Mouse (Mus musculus): Measurements from ENCODE around the gene Mafg. TPM values are rescaled to one million over a fixed set of nuclear protein-coding genes. Genes with fewer than 3 reads are reported as not detected.

Mafg gene
- polyA plus RNA-seq, 1 experiment from 2014 or later, result 29.9 TPM

- Histone ChIP-seq H3K27ac (0 out of 2 replicates have a peak overlapping the region, but pooled peaks have one; percentile 23), H3K9ac (replicated peaks) (0 out of 2 replicates have a peak overlapping the region, but pooled peaks have one; percentile 48), H3K9me3 (no peaks in the 10 kb centered on the region), H3K4me3 (replicated peaks) (no peak overlapping the region), H3K36me3 (peaks cover 34% of the 10 kb centered on the region), H3K27me3 (no peaks in the 10 kb centered on the region), H3K4me2 (peak overlapping the region; percentile 21; the same call in 1 of the 2 replicates), H3K4me1 (replicated peaks) (peaks cover 34% of the 10 kb centered on the region)
- 82% methylated on average over 23 of the region's 23 CpGs for WGBS
- ATAC-seq (ENCODE audit: insufficient number of reproducible peaks, insufficient read depth, low FRiP score, low TSS enrichment, low read depth), result no peak
Measured at GRCm38 (mm10) chr11:120629341-120629730, 4.1 kb downstream of the Mafg start.

- Histone ChIP-seq H3K36me3 (peaks cover 34% of the 10 kb centered on the region), H3K4me3 (replicated peaks) (no peak overlapping the region), H3K27me3 (no peaks in the 10 kb centered on the region), H3K4me1 (replicated peaks) (peaks cover 39% of the 10 kb centered on the region), H3K4me2 (0 out of 2 replicates have a peak overlapping the region, but pooled peaks have one; percentile 21), H3K9me3 (no peaks in the 10 kb centered on the region), H3K9ac (replicated peaks) (no peak overlapping the region), H3K27ac (no peak overlapping the region)
- no peak for ATAC-seq (ENCODE audit: insufficient number of reproducible peaks, insufficient read depth, low FRiP score, low TSS enrichment, low read depth)
- 94% methylated on average over 23 of the region's 23 CpGs for WGBS
Measured at GRCm38 (mm10) chr11:120628601-120629340, 4.6 kb downstream of the Mafg start.

DNA sequence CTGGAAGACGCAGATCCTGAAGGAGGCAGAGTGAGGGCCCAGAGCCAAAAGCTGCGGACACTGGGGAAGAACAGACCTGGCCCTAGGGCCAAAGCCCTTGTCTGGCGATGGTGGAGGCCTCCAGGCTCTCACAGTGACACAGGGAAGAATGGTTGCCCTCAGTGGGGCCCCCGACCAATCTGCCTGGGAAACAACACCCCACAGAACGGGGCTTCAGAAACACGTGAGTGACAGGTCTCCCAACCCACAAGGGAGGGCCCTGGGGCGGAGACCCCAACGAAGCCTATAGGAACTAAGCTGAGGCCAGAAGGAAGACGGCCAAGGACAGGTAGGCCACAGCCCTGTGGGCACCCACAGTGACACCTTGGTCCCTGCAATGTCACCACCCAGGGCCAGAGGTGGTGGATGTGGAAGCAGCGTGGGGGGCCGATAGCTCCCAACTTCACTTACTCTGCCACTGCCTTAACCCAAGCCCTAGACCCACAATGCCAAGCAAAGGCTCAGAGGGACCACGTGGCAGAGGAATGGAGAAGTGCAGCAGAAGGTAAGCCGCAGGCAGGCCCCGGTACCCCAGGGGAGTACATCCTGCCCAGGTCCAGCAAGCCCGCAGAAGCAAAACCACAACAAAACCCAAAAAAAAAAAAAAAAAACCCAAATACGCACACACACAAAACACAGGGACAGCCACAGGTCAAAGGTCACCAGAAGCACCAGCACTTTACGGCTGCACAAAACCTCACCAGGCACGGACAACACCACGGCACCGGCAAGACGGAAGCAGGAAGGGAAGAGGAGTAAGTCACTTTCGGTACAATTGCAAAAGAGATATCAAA is 5.7 kb downstream of the Mafg start:
- Histone ChIP-seq H3K4me2 (no peak overlapping the region), H3K9me3 (no peaks in the 10 kb centered on the region), H3K4me3 (replicated peaks) (no peak overlapping the region), H3K27me3 (no peaks in the 10 kb centered on the region), H3K4me1 (replicated peaks) (peaks cover 39% of the 10 kb centered on the region), H3K36me3 (peaks cover 38% of the 10 kb centered on the region), H3K9ac (replicated peaks) (no peak overlapping the region), H3K27ac (no peak overlapping the region)
- 81% methylated on average over 22 of the region's 22 CpGs for WGBS
- no peak for ATAC-seq (ENCODE audit: insufficient number of reproducible peaks, insufficient read depth, low FRiP score, low TSS enrichment, low read depth)

GRCm38 (mm10) chr11:120626785-120627467 is 6.5 kb downstream of the Mafg start:
- no peak overlapping the region for H3K9ac ChIP-seq (replicated peaks)
- H3K27me3 ChIP-seq, result no peaks in the 10 kb centered on the region
- H3K36me3 ChIP-seq, result peaks cover 46% of the 10 kb centered on the region
- H3K9me3 ChIP-seq, result no peaks in the 10 kb centered on the region
- H3K4me1 ChIP-seq (replicated peaks), result peaks cover 33% of the 10 kb centered on the region
- H3K4me3 ChIP-seq (replicated peaks), result no peak overlapping the region
- WGBS, result 91% methylated on average over 11 of the region's 11 CpGs
- H3K27ac ChIP-seq, result no peak overlapping the region
- no peak overlapping the region for H3K4me2 ChIP-seq
- ATAC-seq (ENCODE audit: insufficient number of reproducible peaks, insufficient read depth, low FRiP score, low TSS enrichment, low read depth), result no peak

GRCm38 (mm10) chr11:120625152-120625775 is 8.1 kb downstream of the Mafg start, which contains the start of gene Sirt7:
Gene Sirt7 (minus strand): TSS chr11:120625240.
- H3K4me3 ChIP-seq (replicated peaks), result peak within 1 kb of the TSS; percentile 98

GRCm38 (mm10) chr11:120624680-120625111 is 8.7 kb downstream of the Mafg start:
- peak overlapping the region; percentile 98 for H3K4me3 ChIP-seq (replicated peaks)
- H3K4me2 ChIP-seq, result peak overlapping the region; percentile 99
- WGBS, result under 1% methylated on average over 52 of the region's 53 CpGs
- H3K9ac ChIP-seq (replicated peaks), result peak overlapping the region; percentile 77
- H3K36me3 ChIP-seq, result peaks cover 65% of the 10 kb centered on the region
- no peaks in the 10 kb centered on the region for H3K9me3 ChIP-seq
- H3K4me1 ChIP-seq (replicated peaks), result peaks cover 12% of the 10 kb centered on the region
- peak; percentile 61; the same call in 1 of the 2 replicates for ATAC-seq (ENCODE audit: insufficient number of reproducible peaks, insufficient read depth, low FRiP score, low TSS enrichment, low read depth)
- H3K27me3 ChIP-seq, result no peaks in the 10 kb centered on the region
- peak overlapping the region; percentile 80 for H3K27ac ChIP-seq

More at GRCm38 (mm10) chr11:120625152-120625775, 8.1 kb downstream of the Mafg start, which contains the start of gene Sirt7:
- H3K27me3 ChIP-seq, result no peaks in the 10 kb centered on the region
- no peaks in the 10 kb centered on the region for H3K9me3 ChIP-seq
- WGBS, result 15% methylated on average over 5 of the region's 5 CpGs
- peaks cover 61% of the 10 kb centered on the region for H3K36me3 ChIP-seq
- peaks cover 18% of the 10 kb centered on the region for H3K4me1 ChIP-seq (replicated peaks)
- H3K27ac ChIP-seq, result peak within 1 kb of the TSS; percentile 80
- peak within 1 kb of the TSS; percentile 77 for H3K9ac ChIP-seq (replicated peaks)
- no peak for ATAC-seq (ENCODE audit: insufficient number of reproducible peaks, insufficient read depth, low FRiP score, low TSS enrichment, low read depth)
- H3K4me2 ChIP-seq, result peak within 1 kb of the TSS; percentile 99

DNA sequence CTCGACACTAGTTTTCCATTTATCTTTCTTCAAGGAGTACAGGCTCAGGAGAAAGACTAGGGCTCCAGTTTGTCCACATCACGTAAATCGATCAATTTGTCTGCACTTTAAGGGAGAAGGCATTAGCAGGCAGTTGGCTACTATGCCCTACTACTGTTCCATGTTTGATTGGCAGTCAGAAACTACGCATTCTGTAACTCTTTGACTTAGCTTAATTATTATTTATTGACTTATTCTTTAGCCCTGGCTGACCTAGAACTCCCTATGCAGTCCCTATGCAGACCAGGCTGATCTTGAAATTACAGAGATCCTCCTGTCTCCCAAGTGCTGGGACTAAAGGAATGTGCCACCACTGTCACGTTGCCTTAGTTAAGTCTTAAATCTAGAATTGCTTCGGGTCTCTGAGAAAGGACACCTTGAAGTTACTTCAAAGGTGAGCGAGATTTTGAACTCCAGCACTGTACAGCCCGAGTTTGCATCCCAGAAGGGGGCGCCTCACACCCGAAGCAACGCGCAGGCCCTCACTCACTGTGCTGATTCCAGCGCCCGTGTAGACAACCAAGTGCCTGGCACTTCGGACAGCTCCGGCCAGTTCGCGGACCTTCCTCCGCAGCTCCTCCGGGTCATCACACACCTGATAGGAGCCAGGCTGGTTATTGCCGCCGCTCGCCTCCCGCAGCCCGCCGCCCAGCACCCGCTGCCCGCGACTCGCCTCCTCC is 9.3 kb downstream of the Mafg start:
- Histone ChIP-seq H3K9me3 (no peaks in the 10 kb centered on the region), H3K36me3 (peaks cover 62% of the 10 kb centered on the region), H3K27me3 (no peaks in the 10 kb centered on the region), H3K4me3 (replicated peaks) (peak overlapping the region; percentile 98), H3K27ac (peak overlapping the region; percentile 80), H3K9ac (replicated peaks) (peak overlapping the region; percentile 77), H3K4me1 (replicated peaks) (peaks cover 11% of the 10 kb centered on the region), H3K4me2 (peak overlapping the region; percentile 99)
- 13% methylated on average over 30 of the region's 30 CpGs for WGBS
- peak; percentile 52; the same call in 1 of the 2 replicates for ATAC-seq (ENCODE audit: insufficient number of reproducible peaks, insufficient read depth, low FRiP score, low TSS enrichment, low read depth)

- ATAC-seq (ENCODE audit: insufficient number of reproducible peaks, insufficient read depth, low FRiP score, low TSS enrichment, low read depth), result no peak
- 88% methylated on average over 6 of the region's 6 CpGs for WGBS
- Histone ChIP-seq H3K36me3 (peaks cover 66% of the 10 kb centered on the region), H3K4me2 (no peak overlapping the region), H3K9ac (replicated peaks) (no peak overlapping the region), H3K27ac (no peak overlapping the region), H3K9me3 (no peaks in the 10 kb centered on the region), H3K27me3 (no peaks in the 10 kb centered on the region), H3K4me1 (replicated peaks) (peaks cover 14% of the 10 kb centered on the region), H3K4me3 (replicated peaks) (no peak overlapping the region)
Measured at GRCm38 (mm10) chr11:120622805-120623204, 10.6 kb downstream of the Mafg start.

GRCm38 (mm10) chr11:120620195-120620594 is 13.2 kb downstream of the Mafg start:
- 92% methylated on average over 14 of the region's 14 CpGs for WGBS
- Histone ChIP-seq H3K9me3 (no peaks in the 10 kb centered on the region), H3K9ac (replicated peaks) (no peak overlapping the region; the same call in 1 of the 2 replicates), H3K36me3 (peaks cover 56% of the 10 kb centered on the region), H3K27me3 (no peaks in the 10 kb centered on the region), H3K27ac (no peak overlapping the region), H3K4me3 (replicated peaks) (no peak overlapping the region), H3K4me2 (no peak overlapping the region), H3K4me1 (replicated peaks) (peaks cover 24% of the 10 kb centered on the region)
- ATAC-seq (ENCODE audit: insufficient number of reproducible peaks, insufficient read depth, low FRiP score, low TSS enrichment, low read depth), result no peak

Measured in limb, embryonic 12.5 days (tissue).